In the genomic region with DNA sequence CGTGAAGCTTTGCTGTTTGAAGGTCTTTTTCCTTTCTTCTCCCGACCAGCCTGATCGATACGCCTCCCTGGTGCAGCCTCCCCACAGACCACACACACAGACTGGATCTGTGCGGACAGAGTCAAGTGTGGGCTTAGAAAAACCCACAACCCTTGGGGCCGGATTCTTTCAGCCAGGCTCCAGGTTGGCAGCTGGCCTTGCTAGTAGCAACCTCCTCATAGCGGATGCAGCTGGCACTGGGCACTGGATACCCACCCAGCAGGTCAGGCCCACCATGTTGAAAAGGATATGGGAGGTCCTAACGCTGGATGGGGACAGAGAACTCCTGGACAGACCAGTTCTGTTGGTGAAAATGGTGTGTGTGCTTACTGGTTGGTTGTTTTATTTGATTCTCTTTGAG, we compare ENCODE assay signal across 25 mouse cellular contexts. TPM values are rescaled to one million over a fixed set of nuclear protein-coding genes. Genes with fewer than 3 reads are reported as not detected.
DNase-seq lines count a peak whose midpoint lies in the region; ATAC-seq and TF ChIP-seq lines count a peak whose summit lies in the region.
"Had no signal": no experiment of that assay in that cellular context is flagged by ENCODE, and none has a peak within 500 bp of the region (broad histone marks: within the 10 kb centered on the region; RNA-seq: fewer than 3 reads in every experiment).

No protein-coding gene starts in this region.

- no peak for TF ChIP-seq CTCF in lung, embryonic 14.5 days (IDR thresholded peaks at IDR 0.05; ENCODE audit: low read depth)
- TF ChIP-seq CTCF in midbrain, postnatal 0 days (IDR thresholded peaks at IDR 0.05): no peak

- no peak overlapping the region for H3K27ac ChIP-seq in hindbrain, embryonic 16.5 days (ENCODE audit: low read depth, low read length)
- H3K27ac ChIP-seq in hindbrain, embryonic 13.5 days: no peak overlapping the region
- H3K27ac ChIP-seq in lung, embryonic 14.5 days (ENCODE audit: low read depth): no peak overlapping the region
- H3K27ac ChIP-seq in midbrain, embryonic 14.5 days (replicated peaks; ENCODE audit: low read depth, low read length): no peak overlapping the region
- no peak overlapping the region for H3K27ac ChIP-seq in midbrain, embryonic 16.5 days (ENCODE audit: low read length)
- no peak overlapping the region for H3K27ac ChIP-seq in midbrain, postnatal 0 days (ENCODE audit: low read depth, low read length)
- H3K27ac ChIP-seq: embryonic facial prominence, embryonic 12.5 days; forebrain, embryonic 12.5 days; forebrain, embryonic 15.5 days; heart, embryonic 15.5 days; hindbrain, embryonic 10.5 days; hindbrain, embryonic 15.5 days had no signal

- H3K4me1 ChIP-seq in hindbrain, embryonic 16.5 days (ENCODE audit: control insufficient read depth, insufficient read depth, low read depth, low read length): peaks cover 5% of the 10 kb centered on the region
- peaks cover 12% of the 10 kb centered on the region for H3K4me1 ChIP-seq in hindbrain, embryonic 13.5 days (replicated peaks)
- no peaks in the 10 kb centered on the region for H3K4me1 ChIP-seq in lung, embryonic 14.5 days (ENCODE audit: insufficient read depth)
- H3K4me1 ChIP-seq in midbrain, embryonic 14.5 days (ENCODE audit: control insufficient read depth, insufficient read depth, low read length): 0 out of 2 replicates have a peak, but pooled peaks cover 4% of the 10 kb centered on the region
- H3K4me1 ChIP-seq in midbrain, embryonic 16.5 days (ENCODE audit: control insufficient read depth, insufficient read depth, low read length): peaks cover 8% of the 10 kb centered on the region; the same call in 1 of the 2 replicates
- no peaks in the 10 kb centered on the region for H3K4me1 ChIP-seq in midbrain, postnatal 0 days (ENCODE audit: insufficient read depth, low read length)
- H3K4me1 ChIP-seq: embryonic facial prominence, embryonic 12.5 days; heart, embryonic 12.5 days; heart, embryonic 15.5 days had no signal

- no peak overlapping the region for H3K4me2 ChIP-seq in hindbrain, embryonic 16.5 days (ENCODE audit: low read length)
- no peak overlapping the region for H3K4me2 ChIP-seq in hindbrain, embryonic 13.5 days
- no peak overlapping the region for H3K4me2 ChIP-seq in lung, embryonic 14.5 days
- H3K4me2 ChIP-seq in midbrain, embryonic 14.5 days (ENCODE audit: low read length): no peak overlapping the region
- H3K4me2 ChIP-seq in midbrain, embryonic 16.5 days (ENCODE audit: low read length): no peak overlapping the region
- H3K4me2 ChIP-seq in midbrain, postnatal 0 days (ENCODE audit: low read depth, low read length, poor library complexity, severe bottlenecking): no peak overlapping the region
- H3K4me2 ChIP-seq: heart, embryonic 12.5 days; heart, embryonic 15.5 days had no signal

- no peaks in the 10 kb centered on the region; the same call in 1 of the 2 replicates for H3K27me3 ChIP-seq in hindbrain, embryonic 16.5 days (replicated peaks; ENCODE audit: control insufficient read depth, insufficient read depth, low read length)
- peaks cover 43% of the 10 kb centered on the region for H3K27me3 ChIP-seq in hindbrain, embryonic 13.5 days
- H3K27me3 ChIP-seq in lung, embryonic 14.5 days (ENCODE audit: insufficient read depth, low read length): 0 out of 2 replicates have a peak, but pooled peaks cover 4% of the 10 kb centered on the region
- no peaks in the 10 kb centered on the region for H3K27me3 ChIP-seq in midbrain, embryonic 14.5 days (ENCODE audit: control insufficient read depth, insufficient read depth, low read length)
- H3K27me3 ChIP-seq in midbrain, embryonic 16.5 days (ENCODE audit: control insufficient read depth, insufficient read depth, low read depth, low read length): no peaks in the 10 kb centered on the region
- 0 out of 2 replicates have a peak, but pooled peaks cover 3% of the 10 kb centered on the region for H3K27me3 ChIP-seq in midbrain, postnatal 0 days (ENCODE audit: insufficient read depth, low read length)

- ATAC-seq in hindbrain, embryonic 16.5 days: 0 out of 2 replicates have a peak, but pooled peaks have one; percentile 35
- no peak for ATAC-seq in hindbrain, embryonic 13.5 days (ENCODE audit: low FRiP score)
- 0 out of 2 replicates have a peak, but pooled peaks have one; percentile 7 for ATAC-seq in lung, embryonic 14.5 days (ENCODE audit: insufficient read depth)
- ATAC-seq in midbrain, embryonic 14.5 days (ENCODE audit: low FRiP score, low TSS enrichment): no peak
- no peak for ATAC-seq in midbrain, embryonic 16.5 days
- no peak for ATAC-seq in midbrain, postnatal 0 days (ENCODE audit: low FRiP score)
- ATAC-seq: CD4-positive, CD25-positive, alpha-beta regulatory T cell, adult 4 months had no signal

- H3K9me3 ChIP-seq in hindbrain, embryonic 16.5 days (ENCODE audit: control insufficient read depth, low read length): no peaks in the 10 kb centered on the region
- no peaks in the 10 kb centered on the region for H3K9me3 ChIP-seq in hindbrain, embryonic 13.5 days
- no peaks in the 10 kb centered on the region for H3K9me3 ChIP-seq in lung, embryonic 14.5 days (ENCODE audit: low read depth, low read length)
- no peaks in the 10 kb centered on the region for H3K9me3 ChIP-seq in midbrain, embryonic 14.5 days (ENCODE audit: control insufficient read depth, low read length)
- H3K9me3 ChIP-seq in midbrain, embryonic 16.5 days (replicated peaks; ENCODE audit: control insufficient read depth, low read length, poor library complexity, severe bottlenecking): no peaks in the 10 kb centered on the region
- H3K9me3 ChIP-seq in midbrain, postnatal 0 days (ENCODE audit: low read length): no peaks in the 10 kb centered on the region
- H3K9me3 ChIP-seq: embryonic facial prominence, embryonic 12.5 days; forebrain, embryonic 12.5 days; forebrain, embryonic 15.5 days; heart, embryonic 12.5 days; heart, embryonic 15.5 days; hindbrain, embryonic 10.5 days; hindbrain, embryonic 15.5 days had no signal

- WGBS in hindbrain, embryonic 16.5 days: 36% methylated on average over 8 of the region's 8 CpGs
- 40% methylated on average over 8 of the region's 8 CpGs for WGBS in hindbrain, embryonic 13.5 days
- 49% methylated on average over 8 of the region's 8 CpGs for WGBS in lung, embryonic 14.5 days
- WGBS in midbrain, embryonic 14.5 days: 20% methylated on average over 8 of the region's 8 CpGs
- 32% methylated on average over 8 of the region's 8 CpGs for WGBS in midbrain, embryonic 16.5 days
- WGBS in midbrain, postnatal 0 days: 38% methylated on average over 8 of the region's 8 CpGs

- no peak for DNase-seq in lung, embryonic 14.5 days
- no peak for DNase-seq in lung, postnatal 4 days
- DNase-seq in midbrain, embryonic 14.5 days: peak; percentile 11
- DNase-seq in midbrain, postnatal 0 days (ENCODE audit: low spot score): peak; percentile 47
- no peak for DNase-seq in right cerebral cortex, postnatal 10 days (ENCODE audit: low spot score in 2 of 2)
- DNase-seq: adrenal gland, adult 2 months; adrenal gland, postnatal 14 days; cerebellum, adult 11 months; cerebellum, adult 8-10 months; gastrocnemius, postnatal 25 days; heart, adult 18-20 months; heart, postnatal 10 days; heart, postnatal 36 days had no signal

- H3K4me3 ChIP-seq in hindbrain, embryonic 16.5 days (ENCODE audit: low read length): no peak overlapping the region
- H3K4me3 ChIP-seq in hindbrain, embryonic 13.5 days: no peak overlapping the region
- no peak overlapping the region for H3K4me3 ChIP-seq in lung, embryonic 14.5 days (ENCODE audit: low read depth, low read length)
- no peak overlapping the region for H3K4me3 ChIP-seq in midbrain, embryonic 14.5 days (replicated peaks; ENCODE audit: low read depth, low read length)
- H3K4me3 ChIP-seq in midbrain, embryonic 16.5 days (ENCODE audit: low read depth, low read length): no peak overlapping the region
- H3K4me3 ChIP-seq in midbrain, postnatal 0 days (ENCODE audit: low read depth, low read length): no peak overlapping the region
- H3K4me3 ChIP-seq: embryonic facial prominence, embryonic 12.5 days; erythroblast, embryonic 14.5 days; forebrain, embryonic 12.5 days; forebrain, embryonic 15.5 days; heart, embryonic 12.5 days; heart, embryonic 15.5 days; hindbrain, embryonic 10.5 days; hindbrain, embryonic 15.5 days had no signal

- H3K9ac ChIP-seq in hindbrain, embryonic 16.5 days (ENCODE audit: low read depth, low read length): no peak overlapping the region
- no peak overlapping the region for H3K9ac ChIP-seq in hindbrain, embryonic 13.5 days
- no peak overlapping the region for H3K9ac ChIP-seq in lung, embryonic 14.5 days
- H3K9ac ChIP-seq in midbrain, embryonic 14.5 days (replicated peaks; ENCODE audit: low read length): no peak overlapping the region
- no peak overlapping the region for H3K9ac ChIP-seq in midbrain, embryonic 16.5 days (ENCODE audit: low read depth, low read length)
- H3K9ac ChIP-seq in midbrain, postnatal 0 days (replicated peaks; ENCODE audit: low read length, poor library complexity, severe bottlenecking): no peak overlapping the region
- H3K9ac ChIP-seq: embryonic facial prominence, embryonic 12.5 days; forebrain, embryonic 12.5 days; forebrain, embryonic 15.5 days; heart, embryonic 12.5 days; heart, embryonic 15.5 days; hindbrain, embryonic 15.5 days had no signal

- no peaks in the 10 kb centered on the region for H3K36me3 ChIP-seq in hindbrain, embryonic 16.5 days (ENCODE audit: control insufficient read depth, insufficient read depth, low read length)
- H3K36me3 ChIP-seq in hindbrain, embryonic 13.5 days: no peaks in the 10 kb centered on the region
- H3K36me3 ChIP-seq in lung, embryonic 14.5 days (ENCODE audit: insufficient read depth): no peaks in the 10 kb centered on the region
- H3K36me3 ChIP-seq in midbrain, embryonic 14.5 days (ENCODE audit: control insufficient read depth, insufficient read depth, low read length): no peaks in the 10 kb centered on the region
- H3K36me3 ChIP-seq in midbrain, embryonic 16.5 days (ENCODE audit: control insufficient read depth, insufficient read depth, low read length): no peaks in the 10 kb centered on the region
- no peaks in the 10 kb centered on the region for H3K36me3 ChIP-seq in midbrain, postnatal 0 days (ENCODE audit: insufficient read depth, low read length)
- H3K36me3 ChIP-seq: embryonic facial prominence, embryonic 12.5 days; forebrain, embryonic 12.5 days; forebrain, embryonic 15.5 days; heart, embryonic 12.5 days; heart, embryonic 15.5 days; hindbrain, embryonic 10.5 days; hindbrain, embryonic 15.5 days had no signal

RNA-seq across cellular contexts. Expression of gene Zc3h12a, which starts 33.8 kb away (rescaled TPM):
- polyA plus RNA-seq in hindbrain, embryonic 16.5 days (2015; fragmentation: Nextera tagmentation; extraction: Ambion mirVana): 0.23 and 0.31 TPM in 2 replicates
- 0.18 and 0.19 TPM in 2 replicates for polyA plus RNA-seq in hindbrain, embryonic 13.5 days (2015; fragmentation: Nextera tagmentation; extraction: Ambion mirVana)
- 0.41 and 0.42 TPM in 2 replicates for polyA plus RNA-seq in lung, embryonic 14.5 days (2014; fragmentation: Nextera tagmentation; extraction: Ambion mirVana)
- 0.22 and 0.46 TPM in 2 replicates for polyA plus RNA-seq in midbrain, embryonic 14.5 days (2014; fragmentation: Nextera tagmentation; extraction: Ambion mirVana)
- not detected in 2 replicates for polyA plus RNA-seq in midbrain, embryonic 16.5 days (2015; fragmentation: Nextera tagmentation; extraction: Ambion mirVana)
- 0.88 and 2.5 TPM in 2 replicates for total RNA-seq in midbrain, postnatal 0 days (2014; rRNA removed)
- polyA plus RNA-seq in midbrain, postnatal 0 days (2015; fragmentation: Nextera tagmentation; extraction: Ambion mirVana): 0.12 and 0.20 TPM in 2 replicates

Comparison
In these comparisons a context has a peak if more than half of its experiments do, and no peak if none do; other contexts are left out.
1. ATAC-seq: peak in hindbrain, embryonic 16.5 days (single experiment) and lung, embryonic 14.5 days (single experiment); none in hindbrain, embryonic 13.5 days (single experiment), midbrain, embryonic 14.5 days (single experiment), midbrain, embryonic 16.5 days (single experiment) and midbrain, postnatal 0 days (single experiment).
2. DNase-seq: peak in midbrain, embryonic 14.5 days (single experiment) and midbrain, postnatal 0 days (single experiment); none in lung, embryonic 14.5 days (single experiment), lung, postnatal 4 days (0 of 2) and right cerebral cortex, postnatal 10 days (0 of 2).